Mouse (Mus musculus) heart, embryonic 10.5 days (tissue): Measurements from ENCODE around the gene Tm9sf3. TPM values are rescaled to one million over a fixed set of nuclear protein-coding genes. Genes with fewer than 3 reads are reported as not detected.
"Not testable (repeated sequence)": the region's sequence is repeated elsewhere in the genome, so short reads cannot be mapped to it uniquely, and the experiment has no call there.

Experiments
- DNase-seq: peaks from one replicate; pipeline ENCODE4 v3.0.0-alpha.2; 2017; ENCODE audit warnings: low spot score
- H3K27ac ChIP-seq: fragments of 300-500 bp; sonication (generic); 2 replicates; pipeline ENCODE4 v1.5.1; 2016; ENCODE audit warnings: mild to moderate bottlenecking
- H3K27me3 ChIP-seq: fragments of 300-500 bp; sonication (generic); 2 replicates; pipeline ENCODE4 v1.6.1; 2016; ENCODE audit warnings: mild to moderate bottlenecking; ENCODE audit not compliant: poor library complexity, insufficient read depth, severe bottlenecking
- H3K36me3 ChIP-seq: fragments of 300-500 bp; sonication (generic); 2 replicates; pipeline ENCODE4 v1.6.1; 2016; ENCODE audit warnings: mild to moderate bottlenecking, moderate library complexity
- H3K4me1 ChIP-seq: fragments of 300-500 bp; sonication (generic); 2 replicates; pipeline ENCODE4 v1.6.1; 2016; ENCODE audit warnings: mild to moderate bottlenecking
- H3K4me3 ChIP-seq: fragments of 300-500 bp; sonication (generic); 2 replicates; pipeline ENCODE4 v1.5.1; 2016; ENCODE audit warnings: mild to moderate bottlenecking, moderate library complexity
- H3K9me3 ChIP-seq: fragments of 300-500 bp; sonication (generic); 2 replicates; pipeline ENCODE4 v1.6.1; 2016; ENCODE audit warnings: mild to moderate bottlenecking, moderate library complexity
- WGBS: fragments of 180-500 bp; shearing (Covaris S2); methylation state at CpG from one replicate; pipeline ENCODE4 v1.1.7; 2016; 5-methylcytosine and 5-hydroxymethylcytosine counted together
- polyA plus RNA-seq: library from polyadenylated mRNA; unstranded; fragments of >200 nt; fragmentation: Nextera tagmentation; extraction: Ambion mirVana; gene quantifications from 2 replicates; pipeline ENCODE4 v1.2.1, GENCODE M21; 2016

Tm9sf3 gene
- polyA plus RNA-seq, result 112 and 123 TPM in 2 replicates

- WGBS, result under 1% methylated on average over 93 of the region's 98 CpGs
- Histone ChIP-seq H3K27me3 (no peaks in the 10 kb centered on the region), H3K36me3 (no peaks in the 10 kb centered on the region), H3K4me3 (peak within 1 kb of the TSS; percentile 91), H3K9me3 (no peaks in the 10 kb centered on the region), H3K4me1 (peaks cover 23% of the 10 kb centered on the region; the same call in 1 of the 2 replicates), H3K27ac (peak within 1 kb of the TSS; percentile 99)
- DNase-seq, result peak; percentile 91
These were observed at the start of gene Tm9sf3 for GRCm38 (mm10) chr19:41263630-41264295. TSS of gene Tm9sf3 (minus strand) at chr19:41263997.

- not testable (repeated sequence) for H3K36me3 ChIP-seq, H3K27ac ChIP-seq, DNase-seq, H3K9me3 ChIP-seq, H3K4me3 ChIP-seq
- 85% methylated on average over 8 of the region's 8 CpGs for WGBS
- H3K27me3 ChIP-seq, result peaks cover 11% of the 10 kb centered on the region; the same call in 1 of the 2 replicates
- peaks cover 10% of the 10 kb centered on the region; the same call in 1 of the 2 replicates for H3K4me1 ChIP-seq
These were observed 48.8 kb upstream of the Tm9sf3 start for GRCm38 (mm10) chr19:41312587-41312986.

GRCm38 (mm10) chr19:41312027-41312426, 48.2 kb upstream of the Tm9sf3 start:
- WGBS, result 79% methylated on average over 4 of the region's 4 CpGs
- no peak for DNase-seq
- H3K4me1 ChIP-seq, result peaks cover 10% of the 10 kb centered on the region; the same call in 1 of the 2 replicates
- no peaks in the 10 kb centered on the region for H3K36me3 ChIP-seq
- no peak overlapping the region for H3K27ac ChIP-seq
- peaks cover 13% of the 10 kb centered on the region; the same call in 1 of the 2 replicates for H3K27me3 ChIP-seq
- H3K4me3 ChIP-seq, result no peak overlapping the region
- no peaks in the 10 kb centered on the region for H3K9me3 ChIP-seq

- H3K9me3 ChIP-seq, result no peaks in the 10 kb centered on the region
- H3K27me3 ChIP-seq, result 0 out of 2 replicates have a peak, but pooled peaks cover 5% of the 10 kb centered on the region
- H3K27ac ChIP-seq, result 0 out of 2 replicates have a peak overlapping the region, but pooled peaks have one; percentile 52
- H3K36me3 ChIP-seq, result no peaks in the 10 kb centered on the region
- 25% methylated on average over 20 of the region's 20 CpGs for WGBS
- peak; percentile 84 for DNase-seq
- H3K4me1 ChIP-seq, result peaks cover 10% of the 10 kb centered on the region; the same call in 1 of the 2 replicates
- H3K4me3 ChIP-seq, result peak overlapping the region; percentile 51
These were observed 47.3 kb upstream of the Tm9sf3 start for GRCm38 (mm10) chr19:41310971-41311703.

- H3K27ac ChIP-seq, result 0 out of 2 replicates have a peak overlapping the region, but pooled peaks have one; percentile 10
- H3K4me1 ChIP-seq, result peaks cover 15% of the 10 kb centered on the region
- DNase-seq, result no peak
- no peaks in the 10 kb centered on the region for H3K36me3 ChIP-seq
- no peak overlapping the region for H3K4me3 ChIP-seq
- no peaks in the 10 kb centered on the region for H3K9me3 ChIP-seq
- peaks cover 10% of the 10 kb centered on the region for H3K27me3 ChIP-seq
- 70% methylated on average over 3 of the region's 3 CpGs for WGBS
These were observed 40.1 kb upstream of the Tm9sf3 start for GRCm38 (mm10) chr19:41303933-41304332.

- Histone ChIP-seq H3K9me3 (no peaks in the 10 kb centered on the region), H3K36me3 (no peaks in the 10 kb centered on the region), H3K4me3 (no peak overlapping the region), H3K27me3 (peaks cover 12% of the 10 kb centered on the region), H3K27ac (0 out of 2 replicates have a peak overlapping the region, but pooled peaks have one; percentile 10), H3K4me1 (peaks cover 15% of the 10 kb centered on the region)
- DNase-seq, result no peak
- WGBS, result 56% methylated on average over 6 of the region's 6 CpGs
These were observed 39.6 kb upstream of the Tm9sf3 start for GRCm38 (mm10) chr19:41303433-41303832.

- peaks cover 12% of the 10 kb centered on the region for H3K27me3 ChIP-seq
- 71% methylated on average over 6 of the region's 6 CpGs for WGBS
- DNase-seq, result no peak
- no peaks in the 10 kb centered on the region for H3K9me3 ChIP-seq
- H3K4me1 ChIP-seq, result peaks cover 15% of the 10 kb centered on the region
- H3K36me3 ChIP-seq, result no peaks in the 10 kb centered on the region
- H3K4me3 ChIP-seq, result no peak overlapping the region
- no peak overlapping the region for H3K27ac ChIP-seq
These were observed 38.1 kb upstream of the Tm9sf3 start for GRCm38 (mm10) chr19:41301856-41302255.

GRCm38 (mm10) chr19:41299446-41299845, 35.6 kb upstream of the Tm9sf3 start:
- 88% methylated on average over 8 of the region's 8 CpGs for WGBS

GRCm38 (mm10) chr19:41290952-41291619, 27.3 kb upstream of the Tm9sf3 start:
- no peaks in the 10 kb centered on the region for H3K9me3 ChIP-seq
- DNase-seq, result no peak
- peaks cover 18% of the 10 kb centered on the region for H3K27me3 ChIP-seq
- H3K4me3 ChIP-seq, result no peak overlapping the region
- H3K27ac ChIP-seq, result no peak overlapping the region
- peaks cover 1% of the 10 kb centered on the region; the same call in 1 of the 2 replicates for H3K4me1 ChIP-seq
- WGBS, result 55% methylated on average over 5 of the region's 5 CpGs
- no peaks in the 10 kb centered on the region for H3K36me3 ChIP-seq

More at GRCm38 (mm10) chr19:41299446-41299845, 35.6 kb upstream of the Tm9sf3 start:
- Histone ChIP-seq H3K27ac (no peak overlapping the region), H3K4me1 (peaks cover 19% of the 10 kb centered on the region), H3K36me3 (no peaks in the 10 kb centered on the region), H3K9me3 (no peaks in the 10 kb centered on the region), H3K27me3 (peaks cover 20% of the 10 kb centered on the region), H3K4me3 (no peak overlapping the region)
- DNase-seq, result no peak

- Histone ChIP-seq H3K27ac (no peak overlapping the region), H3K4me1 (peaks cover 6% of the 10 kb centered on the region; the same call in 1 of the 2 replicates), H3K27me3 (peaks cover 18% of the 10 kb centered on the region), H3K36me3 (no peaks in the 10 kb centered on the region), H3K4me3 (no peak overlapping the region), H3K9me3 (no peaks in the 10 kb centered on the region)
- DNase-seq, result no peak
- WGBS, result 75% methylated on average over 6 of the region's 6 CpGs
These were observed 24.8 kb upstream of the Tm9sf3 start for GRCm38 (mm10) chr19:41288568-41288967.

GRCm38 (mm10) chr19:41287224-41287623, 23.4 kb upstream of the Tm9sf3 start:
- Histone ChIP-seq H3K27ac (no peak overlapping the region), H3K4me1 (peaks cover 14% of the 10 kb centered on the region), H3K9me3 (no peaks in the 10 kb centered on the region), H3K4me3 (no peak overlapping the region), H3K27me3 (peaks cover 18% of the 10 kb centered on the region), H3K36me3 (no peaks in the 10 kb centered on the region)
- DNase-seq, result no peak
- 79% methylated on average over 7 of the region's 7 CpGs for WGBS

- 44% methylated on average over 6 of the region's 6 CpGs for WGBS
- no peak overlapping the region for H3K27ac ChIP-seq
- no peak for DNase-seq
These were observed 20.7 kb upstream of the Tm9sf3 start for GRCm38 (mm10) chr19:41284515-41284914.

More at GRCm38 (mm10) chr19:41284515-41284914, 20.7 kb upstream of the Tm9sf3 start:
- no peak overlapping the region for H3K4me3 ChIP-seq
- no peaks in the 10 kb centered on the region for H3K9me3 ChIP-seq
- peaks cover 15% of the 10 kb centered on the region for H3K4me1 ChIP-seq
- no peaks in the 10 kb centered on the region for H3K36me3 ChIP-seq
- peaks cover 18% of the 10 kb centered on the region for H3K27me3 ChIP-seq
